Mouse (Mus musculus): ENCODE data around the gene H2-DMb1.

DNA sequence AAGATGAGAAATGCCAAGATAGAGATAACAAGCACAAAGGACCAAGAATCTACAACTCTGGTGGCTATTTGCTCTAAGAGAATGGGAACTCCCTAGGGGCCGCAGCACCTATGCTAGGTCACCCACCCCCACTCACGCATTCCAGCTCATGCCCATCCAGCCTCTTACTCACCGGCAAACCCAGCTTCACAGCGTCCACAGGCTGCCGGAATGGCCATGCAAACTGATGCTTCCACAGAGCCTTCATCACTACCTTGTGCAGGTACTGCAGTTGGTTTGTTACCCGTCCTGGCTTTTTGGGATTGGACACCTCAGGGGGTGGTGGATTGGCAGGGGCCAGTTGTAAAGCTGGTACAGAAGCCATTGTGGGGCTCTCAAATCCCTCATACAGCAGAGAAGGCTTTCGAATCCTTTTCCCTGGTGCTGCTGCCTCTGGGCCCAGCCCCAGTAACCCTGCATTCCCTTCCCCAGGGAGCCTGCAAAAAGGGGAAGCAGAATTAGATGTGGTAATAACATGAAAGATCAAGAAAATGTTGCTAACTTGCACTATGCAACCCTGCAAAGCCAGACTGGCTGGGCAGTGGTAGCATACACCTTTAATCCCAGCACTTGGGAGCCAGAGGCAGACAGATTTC, 36.0 kb upstream of the H2-DMb1 start:
- TF ChIP-seq CTCF (IDR thresholded peaks at IDR 0.05; ENCODE audit: low read depth), result no peak
- TF ChIP-seq EP300 (IDR thresholded peaks at IDR 0.05; ENCODE audit: low read depth), result no peak

Measured in liver, embryonic 14.5 days (tissue).